Mouse (Mus musculus) neural tube, embryonic 10.5 days (tissue): ENCODE results near the gene Notch3.

ENCODE experiments used
- DNase-seq: peaks from one replicate; pipeline ENCODE4 v3.0.0-alpha.2; 2017; ENCODE audit warnings: low spot score; ENCODE audit errors: extremely low spot score

Notch3 gene

DNA sequence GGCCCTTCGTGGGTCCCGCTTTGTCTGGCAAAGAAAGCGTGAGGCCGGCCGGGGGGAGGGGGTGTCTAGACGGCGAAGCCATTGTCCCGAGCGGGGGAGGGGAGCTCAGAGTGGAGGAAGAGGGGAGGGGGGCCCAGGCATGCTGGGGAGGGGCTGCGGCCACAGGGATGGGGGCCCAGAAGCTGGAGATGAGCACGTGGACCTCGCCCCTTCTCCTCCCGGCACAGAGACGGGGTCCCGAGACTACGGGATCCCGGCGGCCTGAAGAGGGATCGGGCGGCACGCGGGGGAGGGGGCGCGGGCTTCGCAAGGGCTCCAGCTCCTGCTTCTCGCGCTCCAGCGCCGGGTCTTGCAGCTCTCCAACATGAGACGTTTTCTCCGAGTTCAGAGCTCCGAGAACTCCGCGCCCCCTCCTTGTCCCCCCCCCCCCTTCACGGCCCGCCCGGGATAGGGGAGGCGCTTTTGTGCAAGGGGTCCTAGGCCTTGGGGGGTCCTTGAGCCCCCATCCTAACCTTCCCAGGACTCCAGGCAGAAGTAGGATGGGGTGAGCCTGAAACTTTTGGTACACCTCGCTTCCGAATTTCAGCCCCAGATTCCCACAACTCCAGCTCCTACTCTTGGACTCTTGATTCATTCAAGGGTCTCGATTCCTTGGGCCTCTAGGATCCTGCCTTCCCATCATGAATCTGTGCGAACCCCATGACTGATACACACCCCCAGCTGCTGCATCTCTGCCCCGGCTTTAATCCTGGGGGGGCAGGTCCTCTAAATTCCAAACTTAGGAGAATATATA, 653 bp downstream of the Notch3 start:
- DNase-seq, result peak; percentile 95

DNA sequence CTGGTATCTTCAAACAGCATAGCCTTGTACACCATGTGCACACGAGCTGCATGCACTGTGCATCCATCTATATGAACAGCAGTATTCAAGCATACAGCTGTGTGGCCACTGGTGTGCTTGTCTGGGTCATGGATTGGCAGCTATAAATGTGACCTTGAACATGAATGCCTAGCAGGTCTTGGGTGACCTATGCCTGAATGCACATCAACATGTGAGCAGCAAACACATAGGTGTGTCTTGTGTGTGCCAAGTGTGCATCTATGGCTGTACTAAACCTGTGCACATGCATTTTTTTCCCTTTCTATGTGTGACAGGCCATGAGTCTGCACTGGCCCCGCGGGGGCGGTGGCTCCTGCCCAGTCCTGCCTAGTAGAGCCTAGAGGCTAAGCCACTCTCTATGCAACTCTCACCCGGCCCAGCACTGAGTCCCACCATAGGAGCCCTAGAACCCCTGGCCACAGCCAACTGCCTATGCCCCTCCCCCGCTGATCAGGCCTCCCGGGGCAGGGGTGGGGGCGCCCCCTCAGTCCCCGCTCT, 1.3 kb downstream of the Notch3 start:
- peak; percentile 91 for DNase-seq

DNA sequence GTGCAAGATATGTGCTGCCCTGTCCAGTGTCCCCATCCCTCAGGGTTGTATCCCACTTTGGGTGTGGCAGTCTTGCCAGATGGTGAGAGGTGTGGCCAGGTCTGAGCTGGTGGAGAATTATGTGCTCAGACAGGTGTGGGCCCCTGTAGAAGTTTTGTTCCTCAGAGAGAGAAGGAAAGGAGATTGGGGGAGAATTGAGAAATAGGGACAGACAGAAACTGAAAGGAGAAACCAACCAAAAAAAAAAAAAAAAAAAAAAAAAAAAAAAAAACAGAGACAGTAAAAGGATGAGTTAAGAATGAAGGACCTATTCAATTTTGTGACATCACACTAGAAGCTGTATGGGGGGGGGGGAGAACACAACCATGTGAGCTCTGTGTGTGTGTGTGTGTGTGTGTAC, 1.9 kb downstream of the Notch3 start:
- DNase-seq, result no peak

DNA sequence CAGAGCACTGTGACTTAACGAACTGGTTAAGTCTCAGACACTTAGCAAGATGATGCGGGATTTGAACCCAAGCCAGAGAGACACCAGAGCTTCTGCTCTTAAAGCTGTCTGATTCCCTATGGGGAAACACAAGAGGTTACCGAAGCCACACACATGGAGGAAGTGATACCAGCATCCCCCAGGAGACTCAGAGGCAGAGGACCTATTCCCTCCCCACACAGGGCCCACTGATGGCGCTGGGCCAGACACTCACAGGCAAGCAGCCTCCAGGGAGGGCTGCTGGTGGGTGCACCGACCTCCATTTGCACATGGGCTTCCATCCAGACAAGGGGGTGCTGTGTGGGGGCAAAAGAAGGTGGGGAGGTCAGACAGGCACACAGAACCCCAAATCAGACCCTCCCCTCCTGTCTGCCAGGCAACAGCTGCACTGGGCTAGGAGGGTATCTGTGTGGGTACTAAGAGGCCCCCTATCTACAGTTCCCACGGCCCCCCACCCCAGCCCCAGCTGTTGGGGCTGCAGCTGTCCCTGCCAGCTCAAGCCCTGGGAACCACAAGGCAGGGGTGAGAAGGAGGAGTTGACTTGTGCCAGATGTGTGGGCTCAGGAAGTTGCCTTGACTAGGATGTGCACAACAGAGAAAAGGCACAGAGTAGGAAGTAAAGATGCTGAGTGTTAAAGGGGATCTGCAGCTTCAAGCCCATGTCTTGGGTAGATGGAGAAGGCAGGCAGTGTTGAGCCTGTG, 2.6 kb downstream of the Notch3 start:
- DNase-seq, result no peak

- DNase-seq, result peak; percentile 83
Measured at GRCm38 (mm10) chr17:32162112-32162850, 4.4 kb downstream of the Notch3 start.

- no peak for DNase-seq
Measured at GRCm38 (mm10) chr17:32160882-32161281, 5.8 kb downstream of the Notch3 start.

GRCm38 (mm10) chr17:32158841-32159240, 7.8 kb downstream of the Notch3 start:
- no peak for DNase-seq

DNA sequence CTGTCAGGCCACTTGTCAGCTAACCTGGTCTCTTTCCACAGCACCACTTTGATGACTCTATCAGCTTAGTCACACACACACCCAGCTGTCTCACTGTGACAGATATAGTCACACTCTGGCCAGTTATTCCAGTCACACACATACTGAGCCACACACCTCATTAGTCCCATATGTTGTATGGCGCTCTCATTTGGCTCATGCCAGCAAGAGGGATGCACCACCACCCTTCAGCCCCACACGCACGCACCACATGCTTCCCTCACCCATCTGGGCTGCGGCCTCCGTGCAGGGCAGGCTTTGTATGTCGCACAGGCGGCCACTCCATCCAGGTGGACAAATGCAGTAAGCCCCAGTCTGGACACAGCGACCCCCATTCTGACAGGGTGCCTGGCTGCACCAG, 19.9 kb downstream of the Notch3 start:
- DNase-seq, result no peak

DNA sequence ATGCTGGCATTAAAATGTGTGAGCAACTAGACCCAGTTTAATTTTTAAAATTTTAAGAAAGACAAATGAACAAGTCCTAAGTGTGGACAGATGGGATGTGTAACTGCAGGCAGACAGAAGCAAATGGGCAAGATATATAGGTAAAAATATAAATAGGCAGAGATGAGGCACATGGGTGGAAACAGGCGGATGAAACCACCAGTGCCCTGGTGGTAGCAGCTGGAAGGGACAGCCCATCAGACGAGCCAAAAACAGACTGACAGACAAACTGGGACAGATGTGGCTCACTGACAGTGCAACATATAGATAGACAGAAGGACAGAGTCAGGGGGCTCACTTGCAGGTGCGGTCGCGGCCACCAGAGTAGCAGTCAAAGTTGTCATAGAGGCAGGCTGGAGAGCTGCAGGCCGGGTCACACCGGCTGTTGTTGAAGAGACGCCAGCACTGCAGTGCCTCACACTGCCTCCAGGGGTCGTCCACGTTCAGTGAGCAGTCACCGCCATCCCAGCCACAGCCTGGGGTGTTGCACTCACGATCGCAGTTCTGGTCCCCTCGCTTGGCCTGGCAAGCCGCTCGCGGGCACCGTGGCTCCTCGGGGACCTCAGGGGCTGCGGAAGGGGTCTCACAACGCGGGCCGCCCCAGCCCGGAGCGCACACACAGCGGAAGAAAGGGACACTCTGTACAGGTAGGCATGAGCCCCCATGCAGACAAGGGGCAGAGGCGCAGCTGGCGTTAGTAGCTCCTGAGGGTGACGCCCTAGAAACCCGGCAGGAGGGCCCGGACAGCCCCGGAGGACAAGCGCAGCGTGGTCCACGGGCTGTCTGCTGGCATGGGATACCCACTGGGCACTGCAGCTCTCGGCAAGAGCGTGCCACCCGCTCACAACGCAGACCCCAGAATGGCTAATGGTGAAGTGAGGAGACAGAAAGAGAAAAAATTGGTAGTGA, 23.5 kb downstream of the Notch3 start:
- DNase-seq, result peak; percentile 86

DNA sequence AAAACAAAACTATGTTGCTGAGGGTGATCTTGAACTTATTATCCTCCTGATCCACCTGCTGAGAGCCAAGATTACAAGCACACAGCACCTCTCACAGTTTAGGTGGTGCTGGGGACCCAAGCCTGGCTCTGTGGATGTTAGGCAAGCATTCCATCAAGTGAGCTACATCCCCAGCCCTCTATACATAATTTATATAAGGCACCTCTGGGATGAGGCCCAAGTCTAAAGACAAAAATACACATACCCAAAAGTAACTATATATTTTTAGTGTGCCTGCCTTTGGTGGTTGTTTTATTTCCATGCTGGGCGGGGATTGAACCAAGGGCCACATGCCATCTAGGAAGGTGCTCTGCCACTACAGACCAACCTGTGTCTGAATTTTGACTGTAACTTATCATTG, 24.4 kb downstream of the Notch3 start:
- no peak for DNase-seq

GRCm38 (mm10) chr17:32133375-32133774, 33.3 kb downstream of the Notch3 start:
- DNase-seq, result no peak

DNA sequence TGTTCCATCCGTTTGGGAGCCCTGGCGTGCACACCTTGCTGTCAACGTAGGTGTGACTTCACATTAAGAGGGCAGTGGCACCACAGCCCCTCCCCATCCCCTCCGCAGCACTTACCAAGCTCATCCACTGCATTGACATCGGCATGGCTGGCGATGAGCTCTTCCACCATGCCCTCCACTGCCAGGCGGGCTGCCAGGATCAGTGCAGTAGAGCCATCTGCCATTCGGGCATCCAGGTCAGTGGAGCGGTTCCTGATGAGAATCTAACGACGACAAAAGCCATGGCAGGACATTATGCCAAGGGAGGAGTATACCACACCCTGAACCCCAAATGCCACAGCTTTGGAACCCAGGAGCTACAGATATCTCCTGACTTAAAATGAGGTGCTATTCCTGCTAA, 34.6 kb downstream of the Notch3 start:
- no peak for DNase-seq

- DNase-seq, result no peak
Measured at GRCm38 (mm10) chr17:32130506-32130905, 36.1 kb downstream of the Notch3 start.

DNA sequence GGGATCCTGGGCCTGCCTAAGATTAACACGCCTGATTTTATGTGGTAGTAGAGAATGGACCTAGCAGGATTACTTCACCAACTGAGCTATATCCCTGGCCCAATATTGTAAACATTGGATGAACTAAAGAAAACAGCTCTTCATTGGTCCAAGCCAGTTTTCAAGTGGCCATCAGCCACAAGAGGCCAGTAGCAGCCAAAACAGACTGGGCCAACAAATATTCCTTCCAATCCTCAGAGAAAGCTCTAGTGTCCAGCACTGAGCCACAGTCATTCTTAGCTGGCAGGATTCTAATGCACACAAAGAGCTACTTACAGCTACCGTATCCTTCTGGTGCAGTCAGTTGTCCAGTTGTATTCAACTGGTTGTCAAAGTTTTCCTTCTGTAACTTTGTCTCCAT, 39.5 kb downstream of the Notch3 start:
- no peak for DNase-seq

- no peak for DNase-seq
Measured at GRCm38 (mm10) chr17:32125407-32125806, 41.2 kb downstream of the Notch3 start.

GRCm38 (mm10) chr17:32123545-32123944, 43.1 kb downstream of the Notch3 start:
- DNase-seq, result no peak

DNA sequence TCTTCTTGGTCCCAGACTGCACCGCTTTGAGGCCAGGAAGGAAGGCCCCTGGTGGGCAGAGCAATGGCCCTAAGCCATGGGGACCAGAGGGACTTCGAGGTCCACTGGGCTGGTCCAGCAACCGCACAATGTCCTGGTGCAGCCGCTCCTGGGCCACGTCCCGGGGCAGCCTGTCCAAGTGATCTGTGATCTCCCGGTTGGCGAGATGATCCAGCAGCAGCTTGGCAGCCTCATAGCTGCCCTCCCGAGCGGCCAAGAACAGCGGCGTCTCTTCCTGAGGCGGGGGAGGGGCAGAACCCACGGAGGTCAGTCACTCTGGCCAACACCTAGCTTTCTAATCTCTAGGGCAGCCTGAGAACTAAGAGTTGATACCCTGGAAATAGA, 44.1 kb downstream of the Notch3 start:
- DNase-seq, result no peak

DNA sequence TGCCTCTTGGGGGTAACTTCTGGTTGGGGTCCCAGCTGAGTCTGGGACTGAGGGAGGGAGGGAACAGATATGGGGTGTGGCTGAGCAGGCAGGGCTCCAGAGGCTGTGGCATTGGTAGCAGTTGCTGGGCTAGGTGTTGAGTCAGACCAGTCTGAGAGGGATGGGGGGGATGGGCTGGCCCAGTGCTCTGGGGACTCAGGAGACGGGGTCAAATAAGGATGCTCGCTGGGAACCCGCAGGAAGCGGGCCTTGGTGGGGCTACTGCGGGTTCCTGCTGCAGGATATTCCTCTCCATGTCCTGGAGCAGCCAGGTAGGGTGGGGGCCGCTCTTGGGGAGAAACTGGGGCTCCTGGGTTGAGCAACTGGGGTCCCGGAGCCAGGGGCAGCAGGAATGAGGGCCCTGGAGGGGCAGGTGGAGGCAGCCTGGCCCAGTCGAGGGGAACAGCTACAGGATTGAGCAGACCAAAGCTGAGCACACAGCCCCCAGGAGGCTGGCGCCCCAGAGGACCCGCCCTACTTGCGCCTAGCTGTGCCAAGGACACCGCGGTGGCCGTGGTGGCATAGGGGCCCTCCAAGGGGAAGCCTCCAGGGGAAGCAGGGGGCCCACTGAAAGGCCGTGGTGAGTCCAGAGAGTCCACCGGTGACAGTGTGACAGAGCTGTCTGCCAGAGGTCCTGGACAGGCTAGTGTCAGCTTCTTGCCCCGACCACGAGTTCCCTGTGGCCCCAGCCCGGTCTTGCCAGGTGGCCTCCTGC, 44.6 kb downstream of the Notch3 start:
- DNase-seq, result no peak

- DNase-seq, result no peak
Measured at GRCm38 (mm10) chr17:32120771-32121532, 45.7 kb downstream of the Notch3 start.
